Mouse (Mus musculus): Measurements from ENCODE around the gene Tcl1b2. TPM values are rescaled to one million over a fixed set of nuclear protein-coding genes. Genes with fewer than 3 reads are reported as not detected.
A peak's percentile ranks its signal among the peaks of the same experiment; 100 is the strongest.
"Not testable (repeated sequence)": the region's sequence is repeated elsewhere in the genome, so short reads cannot be mapped to it uniquely, and the experiment has no call there.

Gene Tcl1b2
- total RNA-seq (2021), result not detected
- long read RNA-seq, experiment 1, result 0 reads
- long read RNA-seq, experiment 2, result 0 reads

GRCm38 (mm10) chr12:105145714-105146113 is at the start of gene Tcl1b2:
Gene Tcl1b2, plus strand, starts transcription at chr12:105146014.
- no peak for DNase-seq

GRCm38 (mm10) chr12:105099466-105100044 is 46.3 kb upstream of the Tcl1b2 start:
- DNase-seq, result peak; percentile 35

DNA sequence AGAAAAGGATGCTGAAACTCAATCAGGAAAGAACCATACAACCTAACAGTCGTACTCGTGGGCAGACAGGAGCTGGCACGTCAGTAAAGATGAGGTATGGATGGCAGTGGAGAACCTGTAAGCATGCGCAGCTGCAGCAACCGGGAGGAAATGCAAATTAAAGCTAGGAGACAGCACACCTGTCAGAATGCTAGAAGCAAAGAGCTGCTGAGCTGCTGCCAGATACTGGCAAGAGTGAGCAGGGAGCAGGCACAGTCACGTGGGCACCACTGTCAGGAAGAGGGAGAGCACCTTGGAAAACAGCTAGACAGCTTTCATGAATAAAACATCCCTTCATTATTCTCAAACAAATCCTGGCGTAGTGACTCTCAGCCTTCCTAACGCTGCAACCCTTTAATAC is 42.9 kb upstream of the Tcl1b2 start:
- no peak for DNase-seq

- DNase-seq, result peak; percentile 90
These were observed 41.8 kb upstream of the Tcl1b2 start for GRCm38 (mm10) chr12:105104036-105104435.

DNA sequence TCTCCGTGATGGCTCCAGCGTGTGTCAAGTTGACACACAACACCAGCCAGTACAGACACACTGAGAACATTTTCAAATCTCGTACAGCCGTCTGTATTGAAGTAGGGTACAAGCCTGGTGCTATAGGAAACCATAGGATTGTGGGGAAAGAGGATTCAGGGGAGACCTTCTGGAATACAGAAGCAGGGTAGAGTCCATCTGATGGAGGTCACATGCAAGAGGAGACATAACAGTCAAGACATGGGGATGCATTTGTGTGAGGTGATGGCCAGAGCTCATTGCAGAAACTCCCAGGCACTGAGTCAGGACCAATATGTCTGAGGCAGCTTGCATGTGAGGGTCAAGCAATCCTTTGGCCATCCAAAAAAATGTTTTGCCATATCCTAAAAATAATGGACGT is 40.5 kb upstream of the Tcl1b2 start:
- DNase-seq, result no peak

DNA sequence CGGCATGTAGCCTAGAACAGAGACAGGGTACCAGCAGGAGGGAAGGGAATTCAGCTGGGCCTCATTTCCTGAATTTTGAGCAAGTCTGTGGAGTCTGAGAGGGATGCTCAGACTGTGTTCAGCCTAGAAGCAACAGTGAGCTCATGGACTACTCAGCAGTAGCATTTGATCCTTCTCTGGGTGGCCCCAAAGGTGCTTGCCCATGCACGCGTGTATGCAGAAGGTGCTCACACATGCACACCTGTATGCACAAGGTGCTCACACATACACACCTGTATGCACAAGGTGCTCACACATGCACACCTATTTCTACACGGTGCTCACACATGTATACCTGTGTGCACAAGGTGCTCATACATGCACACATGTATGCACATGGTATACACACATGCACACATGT is 37.0 kb upstream of the Tcl1b2 start:
- DNase-seq, result no peak

DNA sequence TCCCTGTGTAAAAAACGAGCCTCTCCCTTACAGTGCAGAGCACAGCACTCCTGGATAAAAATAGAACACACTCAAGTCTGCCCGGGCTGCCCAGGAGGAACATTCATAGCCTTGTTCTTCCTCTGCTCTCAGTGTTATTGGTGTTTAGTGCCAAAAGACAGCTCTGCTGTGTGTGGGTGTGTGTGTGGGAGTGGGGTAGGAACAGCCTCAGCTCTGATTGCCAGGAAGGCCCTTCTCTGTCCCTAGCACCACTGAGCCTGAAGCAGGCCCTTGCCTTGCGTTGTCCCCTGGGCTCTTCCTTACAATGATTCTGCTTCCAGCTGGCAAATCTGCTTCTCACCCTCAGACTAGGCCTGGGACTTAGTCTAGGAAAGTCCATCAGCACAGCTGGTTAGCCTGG is 36.4 kb upstream of the Tcl1b2 start:
- DNase-seq, result peak; percentile 22

DNA sequence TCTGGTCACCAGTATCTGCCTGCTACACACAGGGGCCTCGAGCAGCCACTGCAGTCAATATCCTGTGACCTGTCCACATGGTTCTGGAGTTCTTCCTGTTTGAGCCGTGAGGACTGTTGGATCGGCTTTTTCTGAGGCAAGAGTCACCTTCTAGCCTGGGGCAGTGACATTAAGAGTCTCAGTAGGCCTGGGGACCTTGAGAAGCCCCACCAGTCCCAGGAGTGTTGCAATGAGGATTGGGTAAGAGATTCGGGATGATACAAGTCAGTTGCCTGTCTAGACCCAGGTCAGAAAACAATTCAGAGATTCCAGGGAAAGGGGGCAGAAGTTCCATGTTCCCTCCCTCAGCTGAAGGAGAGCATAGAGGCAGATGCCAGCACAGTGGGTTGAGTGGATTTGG is 36.0 kb upstream of the Tcl1b2 start:
- peak; percentile 30 for DNase-seq

- DNase-seq, result peak; percentile 66
These were observed 33.4 kb upstream of the Tcl1b2 start for GRCm38 (mm10) chr12:105112321-105112988.

DNA sequence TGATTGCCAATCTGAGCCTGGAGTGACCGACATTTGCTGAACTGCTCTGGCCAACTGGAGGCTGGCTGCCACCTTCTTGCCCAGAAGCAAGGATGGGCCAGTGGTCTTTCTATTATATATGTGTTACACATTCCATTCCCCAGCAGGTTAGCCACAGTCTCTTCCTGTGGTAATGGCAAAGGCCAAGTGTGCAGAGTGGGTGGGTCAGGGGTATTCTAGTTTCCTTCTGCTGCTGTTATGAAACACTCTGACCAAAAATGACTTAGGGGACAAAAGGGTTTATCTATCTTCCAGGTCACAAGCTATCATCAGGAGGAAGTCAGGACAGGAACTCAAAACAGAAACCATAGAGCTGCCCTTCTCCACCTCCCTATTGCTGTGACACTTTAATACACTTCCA is 29.2 kb upstream of the Tcl1b2 start:
- DNase-seq, result no peak

- DNase-seq, result no peak
These were observed 20.5 kb upstream of the Tcl1b2 start for GRCm38 (mm10) chr12:105125362-105125761.

GRCm38 (mm10) chr12:105126516-105126915 is 19.3 kb upstream of the Tcl1b2 start:
- DNase-seq, result no peak

DNA sequence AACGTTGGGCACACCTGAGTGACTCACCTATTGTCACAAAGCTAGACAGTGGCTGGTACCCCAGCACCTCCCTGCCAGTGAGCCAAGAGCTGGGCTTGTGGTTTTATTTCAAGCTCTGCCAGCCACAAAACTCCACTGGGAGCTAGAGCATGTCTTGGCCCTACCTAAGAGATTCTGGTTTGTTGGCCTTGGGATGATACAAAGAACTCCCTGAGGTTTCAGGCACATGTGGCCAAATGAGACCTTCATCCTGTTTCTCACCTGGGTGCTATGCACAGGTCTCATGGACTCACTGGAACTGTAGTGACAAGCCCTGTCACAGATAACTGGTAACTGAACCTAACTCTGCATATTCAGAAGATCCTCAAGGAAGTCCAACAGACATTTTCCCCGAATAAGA is 18.2 kb upstream of the Tcl1b2 start:
- no peak for DNase-seq

- DNase-seq, result not testable (repeated sequence)
These were observed 16.2 kb upstream of the Tcl1b2 start for GRCm38 (mm10) chr12:105129494-105130205.

- not testable (repeated sequence) for DNase-seq
These were observed 11.6 kb upstream of the Tcl1b2 start for GRCm38 (mm10) chr12:105134167-105134566.

GRCm38 (mm10) chr12:105134826-105135225 is 11.0 kb upstream of the Tcl1b2 start:
- not testable (repeated sequence) for DNase-seq

- DNase-seq, result not testable (repeated sequence)
These were observed 8.1 kb upstream of the Tcl1b2 start for GRCm38 (mm10) chr12:105137729-105138128.

DNA sequence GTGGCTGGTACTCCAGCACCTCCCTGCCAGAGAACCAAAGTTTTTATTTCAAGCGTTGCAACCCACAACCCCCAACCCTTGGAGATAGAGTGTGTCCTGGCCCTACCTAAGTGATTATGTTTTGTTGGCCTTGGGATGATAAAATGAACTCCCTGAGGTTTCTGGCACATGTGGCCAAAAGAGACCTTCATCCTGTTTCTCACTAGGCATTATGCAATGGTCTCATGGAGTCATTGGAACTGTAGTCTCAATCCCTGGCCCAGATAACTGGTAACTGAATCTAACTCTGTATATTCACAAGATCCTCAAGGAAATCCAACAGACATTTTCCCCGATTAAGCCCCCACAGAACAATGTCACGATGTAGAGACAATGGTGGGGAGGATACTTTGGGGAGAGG is 2.7 kb upstream of the Tcl1b2 start:
- no peak for DNase-seq

DNA sequence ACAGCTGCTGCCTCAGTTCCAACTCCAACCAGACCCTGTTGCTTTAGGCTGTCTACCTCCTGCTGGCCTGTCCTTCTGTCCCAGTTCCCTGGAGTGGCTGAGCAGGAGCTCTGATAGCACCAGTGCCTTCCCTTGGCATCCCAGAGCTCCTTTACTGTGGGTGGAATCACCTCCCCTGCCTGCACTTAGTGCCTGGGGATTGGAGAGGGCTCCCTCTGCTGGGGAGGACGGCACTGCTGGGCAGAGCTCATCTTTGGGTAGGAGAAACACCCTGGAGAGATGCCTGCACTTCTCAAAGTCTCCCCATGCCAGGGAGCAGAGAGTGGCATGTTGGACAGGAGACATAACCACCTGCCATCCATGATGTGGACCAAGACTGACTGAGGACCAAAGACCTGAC is 886 bp upstream of the Tcl1b2 start:
- not testable (repeated sequence) for DNase-seq

- peak; percentile 11 for DNase-seq
These were observed 9.5 kb downstream of the Tcl1b2 start for GRCm38 (mm10) chr12:105155286-105155685.

DNA sequence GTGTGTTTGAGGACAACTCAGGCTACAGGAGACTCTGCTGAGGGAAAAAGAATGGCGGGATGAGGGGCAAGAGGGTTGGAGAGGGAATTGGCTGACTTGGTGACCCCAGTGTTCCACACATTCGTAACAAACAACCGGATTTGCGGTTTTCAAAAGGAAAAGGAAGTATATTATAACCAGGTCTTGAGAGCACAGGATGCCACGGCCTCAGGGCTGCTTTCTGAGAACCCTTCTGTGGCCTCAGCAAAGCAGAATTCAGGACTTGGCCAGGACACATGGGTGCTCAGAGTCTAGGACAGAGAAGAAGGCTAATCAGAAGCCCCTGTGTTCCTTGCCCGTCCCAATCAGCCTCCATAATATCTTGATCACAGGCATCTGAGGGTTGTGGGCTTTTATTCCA is 13.0 kb downstream of the Tcl1b2 start:
- DNase-seq, result no peak

- DNase-seq, result no peak
These were observed 13.6 kb downstream of the Tcl1b2 start, which contains the start of gene Tcl1b1 for GRCm38 (mm10) chr12:105159390-105159789. Gene Tcl1b1, plus strand, starts transcription at chr12:105159690.

DNA sequence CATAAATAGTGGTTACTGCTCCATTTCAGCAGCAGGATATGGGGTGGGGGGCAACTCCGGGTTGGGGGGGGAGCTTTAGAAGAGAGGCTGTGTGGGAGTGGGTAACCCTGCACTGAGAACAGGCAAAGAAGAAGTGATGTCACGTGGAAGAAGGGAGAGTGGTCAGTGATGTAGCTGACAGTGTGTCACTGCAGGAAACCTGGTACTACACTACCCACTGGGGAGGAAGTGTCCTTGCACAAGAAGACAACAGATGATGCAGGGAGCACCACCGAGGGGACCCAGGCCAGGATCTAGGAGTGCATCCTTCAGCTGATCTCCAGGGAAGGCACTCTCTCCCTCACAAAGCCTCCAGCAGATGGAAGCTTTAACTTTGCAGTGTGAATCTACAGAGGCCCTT is 20.9 kb downstream of the Tcl1b2 start:
- DNase-seq, result no peak

All from adrenal gland, postnatal 10 days (tissue).